In genomic region chrX:142776131-142776530, GRCm38 (mm10) we compare ENCODE assay signal across 22 mouse cellular contexts.
DNase-seq lines count a peak whose midpoint lies in the region; ATAC-seq lines count a peak whose summit lies in the region.
"Had no signal": no experiment of that assay in that cellular context is flagged by ENCODE, and none has a peak within 500 bp of the region (broad histone marks: within the 10 kb centered on the region; RNA-seq: fewer than 3 reads in every experiment).

No protein-coding gene starts in this region.

- H3K4me1 ChIP-seq in heart, embryonic 10.5 days: 0 out of 2 replicates have a peak, but pooled peaks cover 4% of the 10 kb centered on the region
- peaks cover 6% of the 10 kb centered on the region; the same call in 1 of the 2 replicates for H3K4me1 ChIP-seq in forebrain, embryonic 16.5 days (replicated peaks; ENCODE audit: control insufficient read depth, insufficient read depth, low read length)
- no peaks in the 10 kb centered on the region for H3K4me1 ChIP-seq in hindbrain, embryonic 13.5 days (replicated peaks)
- H3K4me1 ChIP-seq: embryonic facial prominence, embryonic 10.5 days; hindbrain, embryonic 10.5 days; limb, embryonic 13.5 days; midbrain, embryonic 15.5 days had no signal

- 68% methylated on average over 4 of the region's 4 CpGs for WGBS in heart, embryonic 10.5 days
- WGBS in forebrain, embryonic 16.5 days: 43% methylated on average over 4 of the region's 4 CpGs
- WGBS in hindbrain, embryonic 13.5 days: 70% methylated on average over 4 of the region's 4 CpGs

- peaks cover 6% of the 10 kb centered on the region; the same call in 1 of the 2 replicates for H3K27me3 ChIP-seq in heart, embryonic 10.5 days (ENCODE audit: insufficient read depth, poor library complexity, severe bottlenecking)
- H3K27me3 ChIP-seq in forebrain, embryonic 16.5 days (replicated peaks; ENCODE audit: control insufficient read depth, insufficient read depth, low read length): no peaks in the 10 kb centered on the region; the same call in 1 of the 2 replicates
- H3K27me3 ChIP-seq in hindbrain, embryonic 13.5 days: peaks cover 16% of the 10 kb centered on the region; the same call in 1 of the 2 replicates
- H3K27me3 ChIP-seq: forebrain, embryonic 13.5 days; heart, embryonic 15.5 days; liver, embryonic 13.5 days; lung, embryonic 15.5 days had no signal

- H3K9ac ChIP-seq in forebrain, embryonic 16.5 days (replicated peaks; ENCODE audit: low read depth, low read length): no peak overlapping the region
- no peak overlapping the region for H3K9ac ChIP-seq in hindbrain, embryonic 13.5 days
- H3K9ac ChIP-seq: forebrain, embryonic 13.5 days; heart, embryonic 15.5 days; limb, embryonic 13.5 days; liver, embryonic 13.5 days; lung, embryonic 15.5 days; midbrain, embryonic 15.5 days had no signal

- no peak overlapping the region for H3K27ac ChIP-seq in heart, embryonic 10.5 days
- no peak overlapping the region for H3K27ac ChIP-seq in forebrain, embryonic 16.5 days (ENCODE audit: low read length)
- H3K27ac ChIP-seq in hindbrain, embryonic 13.5 days: no peak overlapping the region
- H3K27ac ChIP-seq: embryonic facial prominence, embryonic 10.5 days; forebrain, embryonic 13.5 days; heart, embryonic 15.5 days; hindbrain, embryonic 10.5 days; limb, embryonic 13.5 days; liver, embryonic 13.5 days; lung, embryonic 15.5 days; midbrain, embryonic 15.5 days; stomach, postnatal 0 days had no signal

- no peaks in the 10 kb centered on the region for H3K9me3 ChIP-seq in heart, embryonic 10.5 days
- H3K9me3 ChIP-seq in forebrain, embryonic 16.5 days (ENCODE audit: control insufficient read depth, low read length): no peaks in the 10 kb centered on the region
- H3K9me3 ChIP-seq in hindbrain, embryonic 13.5 days: no peaks in the 10 kb centered on the region
- H3K9me3 ChIP-seq: embryonic facial prominence, embryonic 10.5 days; forebrain, embryonic 13.5 days; G1E; heart, embryonic 15.5 days; hindbrain, embryonic 10.5 days; limb, embryonic 13.5 days; liver, embryonic 13.5 days; lung, embryonic 15.5 days; midbrain, embryonic 15.5 days had no signal

- no peak overlapping the region for H3K4me3 ChIP-seq in heart, embryonic 10.5 days
- no peak overlapping the region for H3K4me3 ChIP-seq in forebrain, embryonic 16.5 days (replicated peaks; ENCODE audit: low read length)
- no peak overlapping the region for H3K4me3 ChIP-seq in hindbrain, embryonic 13.5 days
- H3K4me3 ChIP-seq: embryonic facial prominence, embryonic 10.5 days; forebrain, embryonic 13.5 days; heart, embryonic 15.5 days; hindbrain, embryonic 10.5 days; limb, embryonic 13.5 days; liver, embryonic 13.5 days; lung, embryonic 15.5 days; midbrain, embryonic 15.5 days; myocyte had no signal

- H3K36me3 ChIP-seq in heart, embryonic 10.5 days: peaks cover 23% of the 10 kb centered on the region; the same call in 1 of the 2 replicates
- no peaks in the 10 kb centered on the region for H3K36me3 ChIP-seq in forebrain, embryonic 16.5 days (ENCODE audit: control insufficient read depth, insufficient read depth)
- H3K36me3 ChIP-seq in hindbrain, embryonic 13.5 days: peaks cover 5% of the 10 kb centered on the region; the same call in 1 of the 2 replicates
- H3K36me3 ChIP-seq: heart, embryonic 15.5 days; lung, embryonic 15.5 days; midbrain, embryonic 15.5 days had no signal

- H3K4me2 ChIP-seq in forebrain, embryonic 16.5 days (ENCODE audit: low read length): no peak overlapping the region
- no peak overlapping the region for H3K4me2 ChIP-seq in hindbrain, embryonic 13.5 days
- H3K4me2 ChIP-seq: forebrain, embryonic 13.5 days; heart, embryonic 15.5 days; limb, embryonic 13.5 days; liver, embryonic 13.5 days; lung, embryonic 15.5 days; midbrain, embryonic 15.5 days had no signal

- DNase-seq in cerebellum, adult 11 months: peak; percentile 45
- DNase-seq in cerebellum, postnatal 4 days (ENCODE audit: low spot score in 2 of 2): no peak
- DNase-seq in heart, postnatal 4 days: peak; percentile 44
- DNase-seq in heart, embryonic 10.5 days (ENCODE audit: low spot score): no peak
- DNase-seq in brain, adult 2 months (ENCODE audit: low read depth, low spot score): peak; percentile 14
- peak; percentile 49 to 70 for DNase-seq in cerebellum, postnatal 10 days
- DNase-seq: kidney, adult 18-20 months; kidney, postnatal 10 days; liver, embryonic 13.5 days; right cerebral cortex, postnatal 4 days had no signal

- no peak for ATAC-seq in forebrain, embryonic 16.5 days
- ATAC-seq in hindbrain, embryonic 13.5 days (ENCODE audit: low FRiP score): no peak
- ATAC-seq: forebrain, embryonic 13.5 days; midbrain, embryonic 15.5 days had no signal

Comparison
In these comparisons a context has a peak if more than half of its experiments do, and no peak if none do; other contexts are left out.
1. DNase-seq: peak in cerebellum, adult 11 months (single experiment), heart, postnatal 4 days (single experiment), brain, adult 2 months (single experiment) and cerebellum, postnatal 10 days (2 of 2); none in cerebellum, postnatal 4 days (0 of 2) and heart, embryonic 10.5 days (single experiment).